Mouse (Mus musculus): ENCODE data around the gene Pank4. TPM values are rescaled to one million over a fixed set of nuclear protein-coding genes. Genes with fewer than 3 reads are reported as not detected.

Gene Pank4
- polyA plus RNA-seq, 1 experiment, result 45.9 TPM

DNA sequence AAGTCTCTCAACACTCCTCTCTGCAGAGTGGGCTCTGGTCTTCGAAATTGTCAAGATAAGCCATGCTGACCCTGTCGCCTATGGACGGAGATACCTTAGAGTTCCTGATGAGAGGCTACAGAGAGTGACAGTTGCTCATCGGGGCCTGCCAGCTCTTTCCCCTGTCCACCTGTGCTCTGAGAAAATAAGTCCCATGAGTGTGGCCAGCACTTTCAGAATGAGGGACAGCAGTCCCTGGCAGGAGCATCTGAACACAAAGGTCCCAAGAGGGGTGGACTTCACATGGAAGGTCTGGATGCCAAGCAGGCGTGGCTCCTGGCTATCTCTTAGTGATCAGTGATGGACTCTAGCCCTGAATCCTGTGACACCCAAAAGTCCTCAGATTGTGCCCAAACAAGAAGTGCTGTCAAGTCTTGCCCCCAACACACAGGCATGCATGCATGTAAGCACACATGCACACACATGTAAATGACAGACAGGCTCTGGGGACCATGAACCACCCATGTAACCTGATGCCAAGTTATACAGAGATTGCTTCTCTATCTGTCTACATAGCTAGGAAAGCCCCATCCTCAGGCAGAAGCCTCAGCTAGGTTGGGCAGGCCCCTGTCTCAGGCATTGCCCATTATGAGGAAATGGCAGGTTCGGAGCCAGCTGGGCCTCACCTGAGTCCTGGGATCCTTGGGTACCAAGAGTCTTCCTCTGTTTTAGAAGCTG lies 20.4 kb upstream of the Pank4 start:
- DNase-seq (ENCODE audit: low spot score), result no peak

DNA sequence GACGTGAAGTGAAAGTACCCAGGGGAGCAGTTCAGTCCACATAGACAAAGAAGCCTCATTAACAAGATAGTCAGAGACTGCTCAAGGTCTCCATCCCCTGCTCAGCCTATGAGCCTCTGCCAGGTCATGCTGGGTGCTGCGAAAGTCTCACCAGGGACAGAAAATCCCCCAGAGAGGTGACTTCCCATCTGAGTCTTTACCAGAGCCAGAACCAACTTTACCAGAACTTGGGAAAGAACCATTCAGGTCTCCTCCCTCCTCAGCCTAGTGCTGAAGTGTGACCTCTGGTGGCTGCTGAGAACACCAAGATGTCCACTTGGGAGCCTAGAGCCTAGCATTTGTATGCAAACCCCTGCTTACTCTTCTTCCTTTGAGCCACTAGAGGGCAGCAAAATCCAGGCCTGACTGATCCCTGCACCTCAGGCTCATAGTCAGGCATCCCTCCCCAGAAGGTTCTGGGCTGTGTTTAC lies 19.8 kb upstream of the Pank4 start:
- no peak for DNase-seq (ENCODE audit: low spot score)

DNA sequence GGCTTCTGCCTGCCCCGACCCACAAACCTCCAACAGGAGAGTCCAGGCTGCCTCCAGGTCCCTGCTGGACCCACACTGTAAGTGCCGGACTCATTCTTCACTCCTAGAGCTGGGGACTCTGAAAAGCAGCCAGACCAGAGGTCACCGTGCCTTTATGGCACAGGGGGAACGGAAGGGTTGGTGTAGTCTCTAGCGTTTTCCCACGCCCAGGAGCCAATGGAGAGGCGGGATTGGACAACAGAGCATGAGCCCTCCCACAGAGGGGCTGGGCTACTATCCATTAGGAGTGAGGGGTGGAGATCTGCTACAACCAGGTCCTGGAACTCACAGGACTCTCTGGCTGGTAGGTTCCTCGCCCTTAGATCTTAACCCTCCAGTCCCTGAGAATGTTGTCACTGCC lies 17.6 kb upstream of the Pank4 start:
- DNase-seq (ENCODE audit: low spot score), result no peak

DNA sequence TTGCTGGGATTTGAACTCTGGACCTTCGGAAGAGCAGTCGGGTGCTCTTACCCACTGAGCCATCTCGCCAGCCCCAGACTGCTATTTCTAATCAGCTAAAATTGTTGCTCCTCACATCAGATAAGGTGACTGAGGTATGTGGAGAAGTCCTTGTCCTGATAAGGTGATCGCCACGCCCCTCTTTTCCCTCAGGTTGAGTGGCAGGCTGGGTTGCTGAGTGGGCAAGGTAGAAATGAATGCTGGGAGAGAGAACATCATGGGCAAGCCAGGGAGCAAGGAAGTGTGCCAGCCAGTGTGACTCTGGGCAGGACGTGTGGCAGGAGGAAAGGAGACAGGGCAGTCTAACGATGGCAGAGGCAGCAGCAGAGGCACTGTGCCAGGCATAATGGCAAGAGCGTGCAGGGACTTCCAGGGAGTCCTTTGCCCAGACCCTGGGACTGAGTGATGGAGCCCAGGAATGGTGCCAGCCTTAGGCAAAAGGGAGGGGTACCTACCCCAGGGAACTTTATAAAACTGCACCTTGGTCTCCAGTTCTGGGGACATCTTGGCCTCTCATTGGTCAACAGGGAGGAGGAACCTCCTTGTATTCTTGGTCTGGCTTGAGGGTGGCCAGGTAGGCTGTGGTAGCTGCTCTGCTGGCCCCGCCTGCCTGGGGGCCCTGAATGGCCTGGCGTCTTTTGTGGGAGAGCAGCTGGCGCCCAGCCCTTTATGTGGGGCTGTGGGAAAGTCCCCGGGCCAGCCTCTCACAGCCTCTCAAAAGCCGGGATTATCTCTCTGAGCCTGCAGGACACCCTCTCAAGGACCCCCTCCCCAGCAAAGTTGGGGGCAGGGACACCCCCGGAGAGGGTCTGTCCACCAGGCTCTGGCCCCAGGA lies 15.6 kb upstream of the Pank4 start:
- no peak for DNase-seq (ENCODE audit: low spot score)

DNA sequence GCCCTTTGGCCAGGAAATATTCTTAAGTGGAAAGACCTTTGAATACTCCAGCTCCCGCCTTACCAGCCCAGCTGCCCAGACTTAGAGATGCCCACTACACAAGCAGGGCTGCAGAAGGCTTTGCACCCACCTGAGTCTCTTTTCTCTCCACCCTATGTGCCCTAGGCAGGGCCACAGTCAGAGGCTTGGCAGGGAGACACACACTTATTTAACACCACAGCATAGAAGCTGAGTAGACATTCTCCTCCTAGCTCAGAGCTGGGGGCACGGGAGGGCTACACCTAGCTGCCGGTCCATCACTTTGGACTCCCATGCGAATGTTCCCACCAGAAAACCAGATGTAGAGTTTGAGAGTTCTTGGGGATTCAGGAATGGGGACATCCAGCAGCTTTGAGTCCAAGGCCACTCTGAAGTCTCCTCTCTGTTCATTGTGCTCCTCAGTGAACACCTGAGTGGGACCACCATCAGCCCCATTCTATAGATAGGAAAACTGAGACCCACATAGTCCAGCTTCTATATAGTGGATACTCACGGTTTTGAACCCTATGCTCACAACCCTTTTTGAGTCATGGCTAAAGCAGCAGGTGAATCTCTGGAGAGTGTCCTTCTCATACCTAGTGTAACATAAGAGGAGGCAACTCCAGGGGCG lies 14.9 kb upstream of the Pank4 start:
- no peak for DNase-seq (ENCODE audit: low spot score)

DNA sequence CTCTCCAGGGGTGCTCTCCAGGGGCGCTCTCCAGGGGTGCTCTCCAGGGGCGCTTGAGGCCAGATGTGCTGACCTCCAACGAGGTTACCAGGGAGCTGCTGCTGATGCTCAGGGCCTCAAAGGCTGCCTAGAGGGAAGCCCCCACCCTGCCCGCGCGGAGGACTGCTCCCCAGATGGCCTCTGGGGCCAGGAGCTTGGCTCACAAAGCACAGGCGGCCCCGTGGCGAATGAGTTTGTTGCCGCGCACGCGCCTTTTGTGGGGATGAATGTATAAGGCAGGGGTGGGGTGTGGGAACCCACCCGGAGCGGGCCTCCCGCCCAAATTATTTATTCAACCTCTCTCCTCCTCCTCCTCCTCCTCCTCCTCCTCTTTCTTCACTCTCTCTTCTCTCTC lies 14.3 kb upstream of the Pank4 start:
- no peak for DNase-seq (ENCODE audit: low spot score)

DNA sequence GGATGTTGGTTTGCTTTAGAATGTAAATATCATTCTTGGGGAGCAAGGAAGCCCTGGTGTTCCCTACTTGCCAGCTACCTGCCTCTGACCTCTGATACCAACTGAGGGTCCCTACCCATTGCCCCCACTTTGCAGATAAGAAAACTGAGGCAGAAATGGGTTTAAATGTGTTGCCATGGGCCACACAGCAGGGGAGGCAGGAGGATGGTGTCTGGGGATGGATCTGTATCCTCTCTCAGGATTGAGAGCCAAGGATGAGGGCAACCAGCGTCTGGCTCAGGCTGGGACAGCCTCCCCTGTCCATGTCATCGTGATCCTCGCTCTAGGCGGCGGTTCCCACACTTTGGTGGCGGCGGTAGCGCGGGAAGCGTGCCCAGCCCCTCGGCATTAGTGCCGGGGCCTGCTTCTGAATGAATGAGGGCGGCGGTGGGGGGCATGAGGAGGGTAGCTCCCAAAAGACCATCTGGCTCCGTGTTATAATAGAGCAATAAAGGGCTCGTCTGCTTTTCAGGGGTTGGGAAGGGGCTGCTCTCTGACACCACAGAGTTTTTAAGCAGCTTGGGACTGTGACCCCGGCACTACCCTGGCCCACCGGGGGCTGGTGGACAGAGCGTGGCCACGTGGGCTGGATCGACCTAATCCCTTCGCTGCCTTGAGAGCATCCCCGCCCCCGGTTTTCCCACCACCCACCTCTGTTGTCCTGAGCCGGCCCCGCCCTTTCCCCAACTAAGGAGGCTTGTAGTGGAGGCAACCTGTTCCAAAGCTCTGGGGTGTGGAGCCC lies 11.3 kb upstream of the Pank4 start:
- DNase-seq (ENCODE audit: low spot score), result no peak

DNA sequence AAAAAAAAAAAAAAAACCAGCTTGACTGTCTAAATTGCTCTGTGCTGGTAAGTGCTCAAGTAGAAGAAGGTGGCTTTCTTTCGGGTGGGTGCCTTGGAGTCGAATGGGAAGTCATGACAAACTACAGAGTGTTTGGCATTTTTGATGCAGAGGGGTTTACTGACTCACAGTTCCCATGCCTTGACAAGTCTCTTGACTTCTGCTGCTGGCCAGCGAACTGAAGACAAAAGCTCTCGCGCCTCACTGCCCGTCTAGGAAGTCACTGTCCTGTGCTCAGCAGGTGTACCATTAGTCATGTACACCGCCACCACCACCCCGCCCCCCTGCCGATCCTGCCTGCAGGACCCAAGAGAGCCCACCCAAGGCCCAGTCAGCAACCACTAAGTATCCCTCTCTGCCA lies 7.3 kb upstream of the Pank4 start:
- no peak for DNase-seq (ENCODE audit: low spot score)

DNA sequence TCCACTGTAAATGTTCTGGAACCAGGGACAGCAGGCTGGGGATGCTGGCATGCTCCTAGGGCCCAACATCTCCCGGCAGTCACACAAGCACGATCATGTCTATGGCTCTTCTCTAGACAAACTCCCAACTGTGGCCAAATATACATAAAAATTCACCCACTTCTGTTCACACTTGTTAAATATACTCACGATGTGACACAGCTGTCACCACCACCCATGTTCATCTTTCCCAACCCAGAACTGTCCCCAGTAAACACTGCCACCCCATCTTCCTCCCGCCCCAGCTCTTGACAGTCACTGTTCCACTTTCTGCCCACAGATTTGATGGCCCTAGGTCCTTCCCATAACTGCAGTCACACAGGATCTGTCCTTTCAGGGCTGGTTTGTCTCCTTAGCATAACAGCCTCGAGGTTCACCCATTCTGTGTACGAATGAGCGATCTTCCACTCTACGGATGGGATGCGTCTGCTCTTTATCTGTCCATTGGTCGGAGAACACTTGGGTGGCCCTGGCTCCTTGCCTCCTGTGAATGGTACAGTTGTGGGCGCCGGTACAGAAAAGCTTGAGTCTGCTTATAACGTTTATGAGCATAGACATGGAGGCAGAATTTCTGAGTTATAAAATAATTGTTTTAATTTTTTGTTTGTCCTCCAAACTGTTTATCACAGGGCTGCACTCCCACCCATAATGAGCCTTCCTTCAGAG lies 6.5 kb upstream of the Pank4 start:
- DNase-seq (ENCODE audit: low spot score), result no peak

DNA sequence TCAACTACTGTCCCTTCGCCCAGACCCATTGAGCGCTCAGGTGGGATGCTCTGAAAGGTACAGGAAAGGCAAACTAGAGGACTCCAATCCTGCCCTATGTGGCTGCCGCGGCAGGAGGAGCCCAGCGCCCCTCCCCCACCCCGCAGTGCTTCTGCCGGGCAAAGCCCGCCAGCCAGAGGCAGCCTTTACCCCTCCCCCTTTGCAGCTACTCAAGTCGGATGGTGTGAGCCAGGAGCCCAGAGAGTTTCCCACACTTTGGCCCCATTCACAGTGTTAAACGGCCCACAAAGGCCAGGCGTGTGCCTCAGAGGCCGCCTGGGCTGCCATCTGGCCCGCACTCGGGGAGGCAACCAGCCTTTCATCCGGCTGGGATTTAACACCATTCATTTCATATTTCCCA lies 5.8 kb upstream of the Pank4 start:
- no peak for DNase-seq (ENCODE audit: low spot score)

DNA sequence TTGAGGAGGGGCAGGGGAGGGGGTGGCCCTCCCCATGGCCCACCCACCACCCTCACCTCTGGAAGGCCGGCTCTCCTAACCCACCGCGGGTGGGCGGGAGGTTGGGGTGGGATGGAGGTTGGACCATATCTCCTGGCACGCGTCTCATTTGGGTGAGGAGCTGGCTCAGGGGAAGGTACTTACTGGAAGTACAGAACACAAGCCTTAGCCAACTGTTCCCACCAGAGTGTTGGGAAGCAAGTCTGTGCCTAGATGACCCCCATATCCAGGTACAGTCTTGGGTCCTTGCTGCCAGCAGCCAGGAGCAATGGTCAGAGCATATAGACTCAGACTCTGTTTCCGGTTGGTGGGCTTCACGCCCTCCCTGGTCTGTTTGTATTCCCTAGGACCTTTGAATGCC lies 5.3 kb upstream of the Pank4 start:
- DNase-seq (ENCODE audit: low spot score), result no peak

DNA sequence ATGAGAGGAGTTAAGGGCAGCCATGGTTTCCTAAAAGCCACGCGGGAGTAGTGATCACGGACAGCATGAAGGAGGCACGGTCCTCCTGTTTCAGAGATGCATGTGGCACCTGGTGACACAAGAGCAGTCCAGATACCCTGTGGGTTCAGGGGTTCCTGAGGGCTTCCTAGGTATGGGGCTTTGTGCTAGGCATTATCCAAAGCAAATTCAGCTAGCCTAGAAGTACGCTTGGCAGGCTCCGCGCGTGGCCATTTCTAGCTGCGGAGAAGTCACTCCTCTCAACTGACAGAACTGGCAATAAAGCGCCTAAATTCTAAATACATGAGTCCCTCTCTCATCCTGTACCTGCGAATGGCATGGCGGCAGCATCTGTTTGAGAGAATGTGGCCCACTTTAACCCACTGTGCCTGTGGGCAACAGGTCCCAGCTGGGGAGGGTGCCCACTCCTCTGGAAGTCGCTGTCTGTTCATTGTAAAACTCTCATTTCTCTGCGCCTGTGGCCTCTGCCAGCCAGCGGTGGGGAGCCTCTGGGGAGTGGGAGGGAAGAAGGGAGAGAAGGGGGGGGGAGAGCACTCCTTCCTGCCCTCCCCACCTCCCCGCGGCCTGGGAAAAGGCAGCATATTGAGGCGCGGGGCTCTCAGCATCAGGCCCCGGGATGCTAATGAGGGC lies 3.8 kb upstream of the Pank4 start:
- DNase-seq (ENCODE audit: low spot score), result no peak

DNA sequence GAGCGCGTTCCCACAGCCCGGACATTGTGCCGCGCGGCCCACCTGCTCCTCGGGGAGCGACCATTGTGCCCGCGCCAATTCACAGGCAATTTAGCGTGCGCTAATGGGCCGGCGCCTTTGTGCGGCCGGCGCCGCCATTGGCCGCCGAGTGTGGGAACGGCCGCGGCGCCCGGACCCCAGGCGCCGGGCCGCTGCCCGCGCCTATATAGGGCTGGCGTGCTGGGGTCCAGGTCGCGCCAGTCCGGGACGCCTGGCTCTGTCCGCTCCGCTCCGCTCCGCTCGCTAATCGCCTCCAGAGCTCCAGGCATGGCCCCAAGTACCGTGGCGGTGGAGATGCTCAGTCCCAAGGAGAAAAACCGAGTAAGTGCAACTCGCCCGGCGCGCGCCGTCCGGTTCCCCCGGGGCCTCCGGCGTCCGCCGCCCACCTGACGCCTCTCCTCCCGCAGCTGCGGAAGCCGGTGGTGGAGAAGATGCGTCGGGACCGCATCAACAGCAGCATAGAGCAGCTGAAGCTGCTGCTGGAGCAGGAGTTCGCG lies 3.2 kb upstream of the Pank4 start, which contains the start of gene Hes5:
TSS of gene Hes5 (plus strand) at position 234 of the 536 bp plus-strand sequence.
- no peak for DNase-seq (ENCODE audit: low spot score)

DNA sequence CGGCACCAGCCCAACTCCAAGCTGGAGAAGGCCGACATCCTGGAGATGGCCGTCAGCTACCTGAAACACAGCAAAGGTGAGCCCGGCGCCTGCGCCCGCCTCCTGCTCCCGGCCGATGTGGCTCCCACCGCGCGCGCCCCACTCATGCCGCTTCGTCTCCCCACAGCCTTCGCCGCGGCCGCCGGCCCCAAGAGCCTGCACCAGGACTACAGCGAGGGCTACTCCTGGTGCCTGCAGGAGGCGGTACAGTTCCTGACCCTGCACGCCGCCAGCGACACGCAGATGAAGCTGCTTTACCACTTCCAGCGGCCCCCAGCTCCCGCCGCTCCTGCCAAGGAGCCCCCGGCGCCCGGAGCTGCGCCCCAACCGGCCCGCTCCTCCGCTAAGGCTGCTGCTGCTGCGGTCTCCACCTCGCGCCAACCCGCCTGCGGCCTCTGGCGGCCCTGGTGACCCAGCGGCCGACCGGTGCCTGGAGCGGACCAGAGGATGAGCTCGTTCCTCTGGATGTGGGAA lies 2.6 kb upstream of the Pank4 start:
- DNase-seq (ENCODE audit: low spot score), result no peak

DNA sequence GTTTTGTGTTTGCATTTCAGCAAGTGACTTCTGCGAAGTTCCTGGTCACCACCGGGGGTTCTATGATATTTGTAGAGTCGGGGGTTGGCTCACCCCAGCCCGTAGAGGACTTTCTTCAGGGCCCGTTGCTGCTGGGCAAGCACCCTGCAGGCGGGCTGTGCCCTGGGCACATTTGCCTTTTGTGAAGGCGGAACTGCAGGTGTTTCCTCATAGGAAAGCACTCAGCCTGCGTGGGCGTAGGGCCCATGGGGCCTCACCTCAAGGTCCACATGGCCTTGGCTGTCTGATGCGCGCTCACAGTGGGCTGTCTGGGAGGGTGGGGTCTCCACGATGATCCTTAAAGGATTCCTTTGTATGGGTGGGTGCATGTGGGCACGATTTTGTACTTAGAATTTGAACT lies 2.0 kb upstream of the Pank4 start:
- no peak for DNase-seq (ENCODE audit: low spot score)

DNA sequence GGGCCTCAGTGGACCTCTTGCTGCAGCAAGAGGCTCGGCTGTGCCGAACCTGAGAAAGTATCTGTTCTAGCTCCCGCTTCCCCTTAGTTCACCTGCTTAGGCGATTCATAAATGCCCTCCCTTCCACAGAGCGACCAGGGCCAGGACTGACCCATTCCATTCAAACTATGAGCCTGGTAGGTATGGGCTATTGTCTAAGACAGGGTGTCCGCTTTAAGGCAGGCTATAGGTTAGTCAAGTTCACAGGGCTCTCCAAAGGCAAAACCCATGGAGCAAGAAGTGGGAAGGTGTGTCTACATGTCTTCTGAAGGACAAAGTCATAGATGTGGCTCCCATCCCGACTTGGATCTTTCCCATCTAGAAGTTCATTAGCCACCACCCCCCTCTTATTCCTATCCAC lies 1.2 kb upstream of the Pank4 start:
- no peak for DNase-seq (ENCODE audit: low spot score)

DNA sequence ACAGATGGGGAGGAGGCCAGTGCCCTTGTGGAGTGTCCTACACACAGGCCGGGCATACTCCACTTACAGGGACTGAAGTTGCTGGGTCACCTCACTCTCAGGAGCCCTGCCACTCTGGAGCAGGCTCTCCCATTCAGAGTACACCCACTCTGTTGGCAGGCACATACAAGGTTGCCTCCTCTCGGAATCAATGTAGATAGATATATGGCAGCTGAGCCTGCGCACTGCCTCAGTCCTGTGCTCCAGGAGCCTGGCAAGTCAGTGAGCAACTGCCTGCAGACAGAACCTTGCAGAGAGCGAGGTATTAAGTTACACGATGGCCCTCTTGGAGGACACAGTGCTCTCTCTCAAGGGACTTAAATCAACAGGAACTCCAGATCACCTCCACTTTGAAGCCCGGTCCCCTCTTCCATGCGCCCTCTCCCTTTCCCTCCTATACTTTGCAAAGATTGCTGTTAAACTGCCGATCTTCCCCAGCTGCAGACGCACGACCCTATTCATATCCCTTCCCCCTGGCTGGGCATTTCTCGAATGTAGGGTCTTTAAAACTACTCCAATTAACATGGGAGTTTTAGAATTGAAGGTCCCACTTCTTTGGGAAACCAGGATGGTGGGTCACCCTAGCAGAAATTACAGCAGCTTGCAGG lies 610 bp upstream of the Pank4 start:
- DNase-seq (ENCODE audit: low spot score), result no peak

DNA sequence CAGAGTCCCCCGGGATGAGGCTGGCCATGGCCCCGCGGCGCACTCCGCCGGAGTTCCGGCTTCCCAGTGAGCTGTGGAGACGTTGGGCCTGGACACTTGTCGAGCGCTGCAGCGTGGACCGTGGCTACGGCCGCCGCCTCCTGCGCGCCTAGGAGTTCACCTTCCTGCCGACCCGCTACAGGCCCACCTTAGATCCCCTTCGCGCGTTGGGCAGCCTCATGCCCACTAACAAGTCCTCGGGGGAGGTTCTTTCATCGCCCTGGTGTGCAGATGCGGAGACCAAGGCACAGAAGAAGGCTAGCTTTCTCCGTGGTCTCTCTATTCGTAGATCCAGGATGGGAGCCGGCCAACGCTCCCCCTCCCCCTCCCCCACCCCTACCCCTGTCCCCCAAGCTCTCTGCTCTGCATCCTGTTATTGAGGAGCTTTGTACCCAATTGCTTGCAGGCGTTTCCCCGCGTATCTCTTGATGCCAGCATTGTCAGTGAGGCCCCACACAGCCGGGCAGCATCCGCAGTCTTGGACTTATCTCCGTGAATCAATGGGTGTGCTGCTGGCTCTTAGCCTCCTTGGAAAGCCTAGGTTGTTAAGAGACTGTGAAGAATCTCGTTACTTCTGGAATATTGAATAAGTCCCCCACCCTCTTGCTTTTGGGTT lies 785 bp downstream of the Pank4 start:
- no peak for DNase-seq (ENCODE audit: low spot score)

DNA sequence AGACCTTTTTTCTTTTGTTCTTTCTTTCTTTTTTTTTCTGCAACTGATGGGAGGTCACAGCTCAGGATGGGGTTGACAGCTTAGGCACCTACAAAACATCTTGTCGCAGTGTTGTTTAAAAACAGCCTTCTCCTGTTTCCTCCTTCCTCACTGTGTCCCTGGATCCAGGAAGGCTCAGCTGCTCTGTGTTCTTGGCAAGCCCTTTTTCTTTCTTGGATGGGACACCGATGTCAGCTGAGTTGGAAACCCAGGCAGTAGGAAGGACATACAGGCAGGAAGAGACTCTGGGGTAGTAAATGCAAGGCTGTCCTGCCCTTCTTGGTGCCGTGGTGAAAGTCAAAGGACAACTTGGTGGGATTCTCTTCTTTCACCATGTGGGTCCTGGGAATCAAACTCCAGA lies 1.9 kb downstream of the Pank4 start:
- DNase-seq (ENCODE audit: low spot score), result no peak

Measured in urinary bladder, adult 2 months (tissue).